Mouse (Mus musculus) embryonic fibroblast, embryonic 13.5 days (primary cell): Measurements from ENCODE around the gene Spred2. TPM values are rescaled to one million over a fixed set of nuclear protein-coding genes. Genes with fewer than 3 reads are reported as not detected.

Experiments
- H3K27ac ChIP-seq: 2 replicates; pipeline ENCODE4 v1.5.1; 2012; ENCODE audit warnings: low read length, control low read depth, inconsistent platforms; ENCODE audit not compliant: insufficient read depth
- H3K4me1 ChIP-seq: 2 replicates; pipeline ENCODE4 v1.6.1; 2011; ENCODE audit warnings: low read length; ENCODE audit not compliant: control insufficient read depth, insufficient read depth
- H3K4me3 ChIP-seq: 2 replicates; pipeline ENCODE4 v1.5.1; 2011; ENCODE audit warnings: mild to moderate bottlenecking, control low read depth, low read length; ENCODE audit not compliant: insufficient read depth
- CTCF ChIP-seq: IDR thresholded peaks from 2 replicates; pipeline ENCODE4 v1.5.1; 2011; ENCODE audit warnings: mild to moderate bottlenecking, control low read depth, low read length, moderate library complexity, borderline replicate concordance; ENCODE audit not compliant: insufficient read depth
- POLR2A ChIP-seq: IDR thresholded peaks from 2 replicates; pipeline ENCODE4 v1.6.1; 2011; ENCODE audit warnings: low read depth, mild to moderate bottlenecking, control low read depth, low read length, moderate library complexity
- polyA plus RNA-seq: library from polyadenylated mRNA; stranded (reverse); fragments of >200 nt; gene quantifications from 2 replicates; pipeline ENCODE4 v1.2.4, GENCODE M21; 2011; ENCODE audit warnings: low read depth; ENCODE audit not compliant: missing spikeins, insufficient read length

Gene Spred2
- polyA plus RNA-seq, 1 experiment = 26.3 TPM

GRCm38 (mm10) chr11:20002883-20003282, 78.7 kb downstream of the Spred2 start:
- Histone ChIP-seq H3K27ac (no peak overlapping the region), H3K4me3 (no peak overlapping the region), H3K4me1 (no peaks in the 10 kb centered on the region)
- TF ChIP-seq POLR2A = no peak

- Histone ChIP-seq H3K4me1 (no peaks in the 10 kb centered on the region), H3K27ac (no peak overlapping the region)
Observed at GRCm38 (mm10) chr11:20007701-20008100, 83.5 kb downstream of the Spred2 start.

GRCm38 (mm10) chr11:20011210-20011978, 87.2 kb downstream of the Spred2 start:
- Histone ChIP-seq H3K27ac (no peak overlapping the region), H3K4me3 (no peak overlapping the region), H3K4me1 (no peaks in the 10 kb centered on the region)
- no peak for TF ChIP-seq CTCF
- no peak for TF ChIP-seq POLR2A

More at GRCm38 (mm10) chr11:20007701-20008100, 83.5 kb downstream of the Spred2 start:
- H3K4me3 ChIP-seq = no peak overlapping the region
- no peak for TF ChIP-seq POLR2A
- TF ChIP-seq CTCF = no peak

GRCm38 (mm10) chr11:20013366-20013765, 89.2 kb downstream of the Spred2 start:
- H3K4me1 ChIP-seq = no peaks in the 10 kb centered on the region
- H3K27ac ChIP-seq = no peak overlapping the region
- no peak overlapping the region for H3K4me3 ChIP-seq
- no peak for TF ChIP-seq CTCF
- no peak for TF ChIP-seq POLR2A

- Histone ChIP-seq H3K4me1 (no peaks in the 10 kb centered on the region), H3K4me3 (no peak overlapping the region), H3K27ac (no peak overlapping the region)
- TF ChIP-seq CTCF = no peak
Observed at GRCm38 (mm10) chr11:20017937-20018336, 93.8 kb downstream of the Spred2 start.

- H3K4me3 ChIP-seq = no peak overlapping the region
- no peak overlapping the region for H3K27ac ChIP-seq
- H3K4me1 ChIP-seq = no peaks in the 10 kb centered on the region
- TF ChIP-seq CTCF = no peak
Observed at GRCm38 (mm10) chr11:20018905-20019304, 94.7 kb downstream of the Spred2 start.

- TF ChIP-seq CTCF = no peak
- no peak for TF ChIP-seq POLR2A
- no peaks in the 10 kb centered on the region for H3K4me1 ChIP-seq
- no peak overlapping the region for H3K27ac ChIP-seq
- H3K4me3 ChIP-seq = no peak overlapping the region
Observed at GRCm38 (mm10) chr11:20020720-20021119, 96.5 kb downstream of the Spred2 start.

- H3K4me1 ChIP-seq = no peaks in the 10 kb centered on the region
- H3K27ac ChIP-seq = no peak overlapping the region
- TF ChIP-seq POLR2A (no peak), CTCF (no peak)
Observed at GRCm38 (mm10) chr11:20022462-20022861, 98.3 kb downstream of the Spred2 start.

GRCm38 (mm10) chr11:20022911-20023482, 98.8 kb downstream of the Spred2 start:
- no peak for TF ChIP-seq CTCF
- no peak for TF ChIP-seq POLR2A
- Histone ChIP-seq H3K4me1 (no peaks in the 10 kb centered on the region), H3K4me3 (no peak overlapping the region), H3K27ac (no peak overlapping the region)

More at GRCm38 (mm10) chr11:20022462-20022861, 98.3 kb downstream of the Spred2 start:
- no peak overlapping the region for H3K4me3 ChIP-seq

GRCm38 (mm10) chr11:20025899-20026298, 101.7 kb downstream of the Spred2 start:
- H3K4me1 ChIP-seq = no peaks in the 10 kb centered on the region
- H3K4me3 ChIP-seq = no peak overlapping the region
- H3K27ac ChIP-seq = no peak overlapping the region
- TF ChIP-seq CTCF (no peak), POLR2A (no peak)

GRCm38 (mm10) chr11:20027719-20028118, 103.5 kb downstream of the Spred2 start:
- no peak overlapping the region for H3K27ac ChIP-seq
- no peak for TF ChIP-seq POLR2A
- TF ChIP-seq CTCF = no peak
- H3K4me1 ChIP-seq = no peaks in the 10 kb centered on the region
- H3K4me3 ChIP-seq = no peak overlapping the region
